Mouse (Mus musculus): ENCODE measurements around the gene Adam12.

- TF ChIP-seq CTCF (IDR thresholded peaks at IDR 0.05; ENCODE audit: low read depth, low read length): no peak
- no peak for TF ChIP-seq POLR2A (IDR thresholded peaks at IDR 0.05; ENCODE audit: insufficient read depth, low read length)
Observed at GRCm38 (mm10) chr7:133872701-133873100, 359.2 kb downstream of the Adam12 start.

All from ES-Bruce4 (cell line).